Mouse (Mus musculus): ENCODE results near the gene Sac3d1.

GRCm38 (mm10) chr19:6094119-6094518 is 24.3 kb downstream of the Sac3d1 start, which contains the start of gene AC131692.1:
- TF ChIP-seq POLR2A (IDR thresholded peaks at IDR 0.05; ENCODE audit: extremely low read depth, insufficient read depth, low read length) (no peak), CTCF (IDR thresholded peaks at IDR 0.05; ENCODE audit: low read depth, low read length) (no peak)
